In the genomic region with DNA sequence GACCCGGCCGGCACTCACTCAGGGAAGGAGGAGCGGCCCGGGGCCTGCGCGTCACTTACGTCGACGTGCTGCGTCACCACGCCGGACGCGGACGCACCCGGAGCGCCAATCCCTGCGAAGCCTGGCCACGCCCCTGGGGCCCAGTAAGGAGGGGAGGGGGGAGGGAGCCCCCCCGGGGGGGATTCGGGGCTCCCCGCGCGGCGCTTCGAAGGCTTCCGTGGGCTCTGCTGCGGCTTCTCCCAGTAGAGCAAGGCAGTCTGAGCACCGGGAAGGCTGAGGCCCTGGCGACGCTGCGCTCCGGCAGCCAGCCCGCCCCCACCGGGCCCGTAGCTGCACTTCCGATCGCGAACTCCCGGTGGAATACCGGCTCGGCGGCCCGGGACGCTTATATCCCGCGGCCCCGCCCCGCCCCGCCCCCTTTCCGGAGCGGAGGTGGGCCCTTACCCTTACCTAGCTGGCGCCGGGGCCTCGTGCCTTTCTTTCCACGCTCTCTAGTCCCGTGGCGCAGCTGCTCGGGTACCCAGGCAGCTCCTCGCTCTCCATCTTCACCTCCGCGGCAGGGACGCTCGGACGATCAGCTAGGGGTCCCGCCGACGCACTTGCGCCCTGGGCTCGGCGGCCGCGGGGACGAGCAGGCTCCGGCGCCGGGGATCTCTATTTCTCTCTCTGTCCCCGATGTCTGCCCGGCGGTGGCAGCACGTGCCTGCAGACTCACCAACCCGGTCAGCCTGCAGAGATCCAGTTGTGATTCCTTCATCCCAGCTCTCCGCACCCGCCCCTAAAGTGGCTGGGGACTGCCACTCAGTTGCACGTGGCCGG, we compare ENCODE assay signal across 8 mouse cellular contexts. TPM values are rescaled to one million over a fixed set of nuclear protein-coding genes. Genes with fewer than 3 reads are reported as not detected.
DNase-seq lines count a peak whose midpoint lies in the region; ATAC-seq lines count a peak whose summit lies in the region.

A gene (minus strand): TSS at position 129 of the 819 bp plus-strand sequence.

- no peaks in the 10 kb centered on the region for H3K27me3 ChIP-seq in forebrain, embryonic 10.5 days (ENCODE audit: poor library complexity, severe bottlenecking)
- H3K27me3 ChIP-seq in heart, embryonic 16.5 days (ENCODE audit: control insufficient read depth, insufficient read depth, low read length): no peaks in the 10 kb centered on the region
- no peaks in the 10 kb centered on the region for H3K27me3 ChIP-seq in liver, embryonic 15.5 days
- no peaks in the 10 kb centered on the region for H3K27me3 ChIP-seq in neural tube, embryonic 12.5 days (replicated peaks)

- peak within 1 kb of the TSS; percentile 97 for H3K9ac ChIP-seq in heart, embryonic 16.5 days (ENCODE audit: low read length)
- H3K9ac ChIP-seq in liver, embryonic 15.5 days: peak within 1 kb of the TSS; percentile 96
- peak within 1 kb of the TSS; percentile 95 for H3K9ac ChIP-seq in neural tube, embryonic 12.5 days

- peak within 1 kb of the TSS; percentile 88 for H3K4me3 ChIP-seq in forebrain, embryonic 10.5 days
- peak within 1 kb of the TSS; percentile 89 for H3K4me3 ChIP-seq in heart, embryonic 16.5 days (ENCODE audit: low read length)
- peak within 1 kb of the TSS; percentile 95 for H3K4me3 ChIP-seq in liver, embryonic 15.5 days (replicated peaks)
- peak within 1 kb of the TSS; percentile 86 for H3K4me3 ChIP-seq in neural tube, embryonic 12.5 days

- under 1% methylated on average over 81 of the region's 86 CpGs for WGBS in forebrain, embryonic 10.5 days
- WGBS in heart, embryonic 16.5 days: under 1% methylated on average over 76 of the region's 86 CpGs
- WGBS in liver, embryonic 15.5 days (ENCODE audit: insufficient replicate concordance): under 1% methylated on average over 65 of the region's 86 CpGs
- under 1% methylated on average over 84 of the region's 86 CpGs for WGBS in neural tube, embryonic 12.5 days

- peak within 1 kb of the TSS; percentile 75 for H3K4me2 ChIP-seq in heart, embryonic 16.5 days (ENCODE audit: low read depth, low read length)
- H3K4me2 ChIP-seq in liver, embryonic 15.5 days: peak within 1 kb of the TSS; percentile 97
- peak within 1 kb of the TSS; percentile 72 for H3K4me2 ChIP-seq in neural tube, embryonic 12.5 days (replicated peaks)

- no peaks in the 10 kb centered on the region for H3K9me3 ChIP-seq in forebrain, embryonic 10.5 days
- no peaks in the 10 kb centered on the region for H3K9me3 ChIP-seq in heart, embryonic 16.5 days (replicated peaks; ENCODE audit: control insufficient read depth, low read length)
- no peaks in the 10 kb centered on the region for H3K9me3 ChIP-seq in liver, embryonic 15.5 days (replicated peaks)
- no peaks in the 10 kb centered on the region for H3K9me3 ChIP-seq in neural tube, embryonic 12.5 days

- H3K27ac ChIP-seq in forebrain, embryonic 10.5 days: peak within 1 kb of the TSS; percentile 98
- peak within 1 kb of the TSS; percentile 97 for H3K27ac ChIP-seq in heart, embryonic 16.5 days (ENCODE audit: low read length)
- H3K27ac ChIP-seq in liver, embryonic 15.5 days (replicated peaks): peak within 1 kb of the TSS; percentile 89
- peak within 1 kb of the TSS; percentile 91 for H3K27ac ChIP-seq in neural tube, embryonic 12.5 days

- peak; percentile 98 for ATAC-seq in heart, embryonic 16.5 days (replicated peaks; ENCODE audit: extremely low read depth, insufficient read depth, low FRiP score)
- ATAC-seq in liver, embryonic 15.5 days (ENCODE audit: insufficient read depth): peak; percentile 97
- ATAC-seq in neural tube, embryonic 12.5 days (ENCODE audit: low FRiP score, low read depth): peak; percentile 96

- peak; percentile 85 to 86 for DNase-seq in CD8-positive naive resting alpha-beta T cell, adult 2 months (ENCODE audit: low read depth in 2 of 2, low spot score in 2 of 2)
- DNase-seq in c-Kit-positive CD71-negative TER-119-negative erythroid progenitor cells, embryonic 14.5 days (ENCODE audit: low read depth): peak; percentile 83
- DNase-seq in forebrain, embryonic 10.5 days (ENCODE audit: extremely low spot score, low spot score): peak; percentile 94
- DNase-seq in kidney, postnatal 36 days: peak; percentile 97 to 98
- DNase-seq in telencephalon, adult 2 months (ENCODE audit: low read depth, low spot score): peak; percentile 90

- H3K4me1 ChIP-seq in forebrain, embryonic 10.5 days: peaks cover 25% of the 10 kb centered on the region
- H3K4me1 ChIP-seq in heart, embryonic 16.5 days (ENCODE audit: control insufficient read depth, insufficient read depth, low read length): peaks cover 16% of the 10 kb centered on the region
- peaks cover 33% of the 10 kb centered on the region for H3K4me1 ChIP-seq in liver, embryonic 15.5 days (replicated peaks)
- H3K4me1 ChIP-seq in neural tube, embryonic 12.5 days: peaks cover 21% of the 10 kb centered on the region

- H3K36me3 ChIP-seq in forebrain, embryonic 10.5 days (replicated peaks): peaks cover 36% of the 10 kb centered on the region
- peaks cover 15% of the 10 kb centered on the region for H3K36me3 ChIP-seq in heart, embryonic 16.5 days (ENCODE audit: control insufficient read depth, insufficient read depth)
- H3K36me3 ChIP-seq in liver, embryonic 15.5 days (replicated peaks): peaks cover 21% of the 10 kb centered on the region
- H3K36me3 ChIP-seq in neural tube, embryonic 12.5 days: peaks cover 18% of the 10 kb centered on the region

RNA-seq across cellular contexts. Expression of the gene that starts here (rescaled TPM):
- 42.7 and 44.4 TPM in 2 replicates for polyA plus RNA-seq in forebrain, embryonic 10.5 days (2016; fragmentation: Nextera tagmentation; extraction: Ambion mirVana)
- 21.2 and 22.8 TPM in 2 replicates for polyA plus RNA-seq in heart, embryonic 16.5 days (2015; fragmentation: Nextera tagmentation; extraction: Ambion mirVana)
- polyA plus RNA-seq in liver, embryonic 15.5 days (2015; fragmentation: Nextera tagmentation; extraction: Ambion mirVana): 12.1 and 12.5 TPM in 2 replicates
- 42.7 and 46.2 TPM in 2 replicates for polyA plus RNA-seq in neural tube, embryonic 12.5 days (2016; fragmentation: Nextera tagmentation; extraction: Ambion mirVana)

Comparison
In these comparisons a context has a peak if more than half of its experiments do, and no peak if none do; other contexts are left out.
1. Peak in every context shown above with its lines: DNase-seq, ATAC-seq, H3K4me3 ChIP-seq and H3K27ac ChIP-seq.